Mouse (Mus musculus) intestine, embryonic 14.5 days (tissue): Measurements from ENCODE around the gene Gm20696. TPM values are rescaled to one million over a fixed set of nuclear protein-coding genes. Genes with fewer than 3 reads are reported as not detected.

Experiments
- ATAC-seq: fragments of 200-750 bp; cut with Nextera tagmentation; replicated peaks from 2 replicates; pipeline ENCODE4 v1.8.0; 2017; ENCODE audit warnings: low read depth, moderate number of reproducible peaks, moderate TSS enrichment, moderate library complexity; ENCODE audit not compliant: low FRiP score, low TSS enrichment
- DNase-seq: peaks from one replicate; pipeline ENCODE4 v3.0.0-alpha.2; 2018; ENCODE audit warnings: low spot score
- H3K27ac ChIP-seq: fragments of 300-500 bp; sonication (generic); 2 replicates; pipeline ENCODE4 v1.5.1; 2014; ENCODE audit warnings: low read depth, mild to moderate bottlenecking, control low read depth
- H3K27me3 ChIP-seq: fragments of 300-500 bp; sonication (generic); replicated peaks from 2 replicates; pipeline ENCODE4 v1.6.1; 2014; ENCODE audit warnings: low read length, control low read depth; ENCODE audit not compliant: control insufficient read depth, insufficient read depth
- H3K36me3 ChIP-seq: fragments of 300-500 bp; sonication (generic); 2 replicates; pipeline ENCODE4 v1.6.1; 2014; ENCODE audit warnings: low read length, control low read depth; ENCODE audit not compliant: control insufficient read depth, insufficient read depth
- H3K4me1 ChIP-seq: fragments of 300-500 bp; sonication (generic); replicated peaks from 2 replicates; pipeline ENCODE4 v1.6.1; 2014; ENCODE audit warnings: low read length, control low read depth, mixed read lengths; ENCODE audit not compliant: control insufficient read depth, insufficient read depth
- H3K4me2 ChIP-seq: fragments of 300-500 bp; sonication (generic); 2 replicates; pipeline ENCODE4 v1.6.1; 2014; ENCODE audit warnings: low read length
- H3K4me3 ChIP-seq: fragments of 300-500 bp; sonication (generic); 2 replicates; pipeline ENCODE4 v1.5.1; 2014; ENCODE audit warnings: low read depth, low read length, control low read depth, mixed read lengths
- H3K9ac ChIP-seq: fragments of 300-500 bp; sonication (generic); 2 replicates; pipeline ENCODE4 v1.6.1; 2014; ENCODE audit warnings: mild to moderate bottlenecking, low read length
- H3K9me3 ChIP-seq: fragments of 300-500 bp; sonication (generic); 2 replicates; pipeline ENCODE4 v1.6.1; 2016; ENCODE audit warnings: low read length, control low read depth; ENCODE audit not compliant: control insufficient read depth
- WGBS: fragments of 180-500 bp; shearing (Covaris S2); extraction: QIAGEN DNeasy Blood & Tissue Kit; methylation state at CpG from one replicate; pipeline ENCODE4 v1.1.7; 2014; 5-methylcytosine and 5-hydroxymethylcytosine counted together
- polyA plus RNA-seq: library from polyadenylated mRNA; unstranded; fragments of >200 nt; fragmentation: Nextera tagmentation; extraction: Ambion mirVana; gene quantifications from 2 replicates; pipeline ENCODE4 v1.2.1, GENCODE M21; 2014

The Gm20696 gene
- polyA plus RNA-seq, 1 experiment from 2014 or later = 6.9 TPM

GRCm38 (mm10) chr6:99623641-99624040, 43.0 kb downstream of the Gm20696 start:
- DNase-seq = no peak
- Histone ChIP-seq H3K4me2 (no peak overlapping the region), H3K36me3 (no peaks in the 10 kb centered on the region; the same call in 1 of the 2 replicates), H3K9ac (no peak overlapping the region), H3K4me3 (no peak overlapping the region), H3K9me3 (no peaks in the 10 kb centered on the region), H3K27ac (no peak overlapping the region), H3K27me3 (no peaks in the 10 kb centered on the region), H3K4me1 (peaks cover 8% of the 10 kb centered on the region; the same call in 1 of the 2 replicates)
- 26% methylated on average over 6 of the region's 6 CpGs for WGBS
- no peak for ATAC-seq

GRCm38 (mm10) chr6:99621167-99621566, 45.4 kb downstream of the Gm20696 start:
- no peak overlapping the region for H3K9ac ChIP-seq
- DNase-seq (no peak), ATAC-seq (no peak)
- H3K27ac ChIP-seq = no peak overlapping the region
- no peak overlapping the region for H3K4me2 ChIP-seq
- WGBS = 56% methylated on average over 4 of the region's 4 CpGs
- H3K4me3 ChIP-seq = no peak overlapping the region
- peaks cover 3% of the 10 kb centered on the region; the same call in 1 of the 2 replicates for H3K4me1 ChIP-seq
- no peaks in the 10 kb centered on the region for H3K9me3 ChIP-seq
- H3K36me3 ChIP-seq = no peaks in the 10 kb centered on the region
- no peaks in the 10 kb centered on the region for H3K27me3 ChIP-seq

GRCm38 (mm10) chr6:99620471-99620870, 46.1 kb downstream of the Gm20696 start:
- peaks cover 6% of the 10 kb centered on the region for H3K4me1 ChIP-seq
- H3K4me2 ChIP-seq = no peak overlapping the region
- no peak overlapping the region for H3K9ac ChIP-seq
- no peak overlapping the region for H3K4me3 ChIP-seq
- H3K36me3 ChIP-seq = no peaks in the 10 kb centered on the region
- no peaks in the 10 kb centered on the region for H3K27me3 ChIP-seq
- ATAC-seq = no peak
- no peak for DNase-seq
- H3K9me3 ChIP-seq = no peaks in the 10 kb centered on the region
- 57% methylated on average over 7 of the region's 7 CpGs for WGBS
- no peak overlapping the region for H3K27ac ChIP-seq

- peaks cover 12% of the 10 kb centered on the region for H3K4me1 ChIP-seq
- ATAC-seq (no peak), DNase-seq (no peak)
- H3K27me3 ChIP-seq = no peaks in the 10 kb centered on the region
- H3K9ac ChIP-seq = no peak overlapping the region
- 42% methylated on average over 8 of the region's 8 CpGs for WGBS
- H3K4me3 ChIP-seq = no peak overlapping the region
- no peaks in the 10 kb centered on the region for H3K36me3 ChIP-seq
- H3K9me3 ChIP-seq = no peaks in the 10 kb centered on the region
- H3K4me2 ChIP-seq = no peak overlapping the region
- no peak overlapping the region for H3K27ac ChIP-seq
These were observed 46.6 kb downstream of the Gm20696 start for GRCm38 (mm10) chr6:99619964-99620363.

- WGBS = 23% methylated on average over 8 of the region's 8 CpGs
- Histone ChIP-seq H3K36me3 (no peaks in the 10 kb centered on the region), H3K4me2 (no peak overlapping the region), H3K9ac (no peak overlapping the region), H3K27me3 (no peaks in the 10 kb centered on the region), H3K4me3 (no peak overlapping the region), H3K27ac (no peak overlapping the region), H3K9me3 (no peaks in the 10 kb centered on the region), H3K4me1 (peaks cover 12% of the 10 kb centered on the region)
- no peak for DNase-seq
- ATAC-seq = no peak
These were observed 47.1 kb downstream of the Gm20696 start for GRCm38 (mm10) chr6:99619466-99619865.

GRCm38 (mm10) chr6:99617867-99618266, 48.7 kb downstream of the Gm20696 start:
- Histone ChIP-seq H3K4me3 (no peak overlapping the region), H3K4me2 (no peak overlapping the region), H3K36me3 (no peaks in the 10 kb centered on the region), H3K27me3 (no peaks in the 10 kb centered on the region), H3K4me1 (peaks cover 12% of the 10 kb centered on the region), H3K9ac (no peak overlapping the region), H3K27ac (no peak overlapping the region), H3K9me3 (no peaks in the 10 kb centered on the region)
- DNase-seq (no peak), ATAC-seq (no peak)
- WGBS = 73% methylated on average over 7 of the region's 7 CpGs

- no peak overlapping the region for H3K27ac ChIP-seq
- no peak overlapping the region for H3K4me2 ChIP-seq
- no peaks in the 10 kb centered on the region for H3K27me3 ChIP-seq
- no peaks in the 10 kb centered on the region for H3K9me3 ChIP-seq
- DNase-seq = no peak
- 81% methylated on average over 1 of the region's 1 CpGs for WGBS
- ATAC-seq = no peak
- no peak overlapping the region for H3K4me3 ChIP-seq
- H3K9ac ChIP-seq = no peak overlapping the region
- H3K36me3 ChIP-seq = no peaks in the 10 kb centered on the region
- peaks cover 12% of the 10 kb centered on the region for H3K4me1 ChIP-seq
These were observed 49.2 kb downstream of the Gm20696 start for GRCm38 (mm10) chr6:99617415-99617814.

GRCm38 (mm10) chr6:99615272-99615751, 51.3 kb downstream of the Gm20696 start:
- 29% methylated on average over 10 of the region's 10 CpGs for WGBS
- Histone ChIP-seq H3K27ac (no peak overlapping the region), H3K36me3 (no peaks in the 10 kb centered on the region), H3K4me2 (peak overlapping the region; percentile 27), H3K4me1 (peaks cover 19% of the 10 kb centered on the region), H3K4me3 (no peak overlapping the region), H3K9me3 (no peaks in the 10 kb centered on the region), H3K27me3 (no peaks in the 10 kb centered on the region), H3K9ac (no peak overlapping the region)
- no peak for ATAC-seq
- DNase-seq = no peak

GRCm38 (mm10) chr6:99614566-99615271, 51.9 kb downstream of the Gm20696 start:
- Histone ChIP-seq H3K9me3 (no peaks in the 10 kb centered on the region), H3K4me1 (peaks cover 19% of the 10 kb centered on the region), H3K9ac (no peak overlapping the region), H3K4me2 (peak overlapping the region; percentile 27), H3K27ac (no peak overlapping the region), H3K27me3 (no peaks in the 10 kb centered on the region), H3K4me3 (no peak overlapping the region), H3K36me3 (no peaks in the 10 kb centered on the region)
- 29% methylated on average over 17 of the region's 17 CpGs for WGBS
- DNase-seq (no peak), ATAC-seq (no peak)
